Mouse (Mus musculus) megakaryocyte progenitor cell, adult 5-6 weeks (primary cell): ENCODE measurements at regions not wholly inside any gene's neighbourhood (a gene's known extent, or its start where the extent isn't known, plus 50 kb on each side); places are given as distances from the start of the nearest gene placed in this dataset.

Source experiments
- ATAC-seq: replicated peaks from 2 replicates; pipeline ENCODE4 v1.8.0; 2016; ENCODE audit warnings: mild to moderate bottlenecking, moderate TSS enrichment, inconsistent platforms; ENCODE audit not compliant: poor library complexity

DNA sequence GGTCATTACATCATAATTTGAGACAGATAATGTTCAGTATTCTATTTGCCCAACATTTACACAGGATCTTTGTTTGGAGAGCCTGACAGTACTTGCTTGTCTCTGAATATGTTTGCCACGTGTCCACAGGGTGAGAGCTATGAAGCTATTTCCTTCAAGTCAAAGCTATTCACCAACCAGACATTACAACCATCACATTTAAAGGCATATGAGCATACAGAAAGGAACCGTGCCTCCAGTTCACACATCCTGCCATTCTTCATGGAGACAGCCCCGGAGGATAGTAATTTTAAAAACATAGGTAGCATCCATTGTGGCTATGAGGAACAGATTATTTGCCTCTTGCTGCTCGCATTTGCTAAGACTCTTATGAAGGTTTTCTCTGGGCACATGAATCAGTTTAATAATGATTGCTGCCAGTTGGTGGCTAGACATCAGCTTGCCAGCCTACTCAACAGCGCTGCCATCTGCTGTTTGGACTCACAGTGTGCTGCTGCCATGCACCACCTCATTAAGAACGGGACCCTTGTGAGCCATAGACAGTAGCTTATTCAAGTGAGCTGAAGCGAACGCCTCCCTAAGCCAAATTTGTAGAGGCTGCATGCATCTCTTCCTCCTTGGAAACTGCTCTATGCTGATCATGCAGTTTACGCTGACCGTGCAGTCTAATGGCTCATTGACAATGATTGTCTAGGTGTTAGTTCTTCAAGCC, 126.5 kb upstream of the Ccdc54 start:
- ATAC-seq: peak; percentile 83

DNA sequence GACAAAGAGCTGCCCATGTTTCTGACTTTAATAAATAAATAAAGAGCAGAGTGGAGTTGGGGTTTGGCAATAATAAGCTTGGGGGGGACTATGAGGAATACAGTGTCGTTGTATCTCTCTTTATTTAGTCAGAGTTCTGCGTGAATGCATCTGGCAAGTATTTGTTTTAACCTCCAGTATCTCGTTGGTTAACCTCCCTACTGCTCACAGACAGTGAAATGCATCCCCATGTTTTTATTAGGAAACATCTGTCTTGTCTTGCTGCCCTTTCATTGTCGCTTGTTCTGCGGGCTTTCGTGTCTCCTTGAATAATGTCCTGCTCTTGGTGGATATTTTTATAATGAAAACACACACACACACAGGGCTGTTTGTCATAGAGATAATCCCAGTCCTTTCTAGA, 118.8 kb upstream of the Ccdc54 start:
- ATAC-seq: no peak

DNA sequence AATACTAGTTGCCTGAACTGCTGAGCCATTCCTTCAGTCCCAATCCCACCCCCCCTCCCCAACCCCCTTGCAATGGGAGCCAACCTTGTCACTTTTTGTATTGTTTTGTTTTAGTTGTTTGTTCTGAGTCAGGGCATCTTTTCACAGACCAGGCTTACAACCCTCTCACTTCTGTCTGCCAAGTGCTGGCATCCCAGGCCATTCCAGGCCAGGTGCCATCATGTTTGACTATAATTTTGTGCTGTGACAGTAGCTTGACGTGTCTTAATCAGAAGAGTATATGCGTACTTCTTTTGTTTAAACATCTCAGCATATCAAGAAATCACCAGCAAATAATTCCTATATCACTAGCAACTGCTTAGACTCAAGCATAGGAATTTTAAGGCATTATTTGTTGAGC, 117.0 kb upstream of the Ccdc54 start:
- no peak for ATAC-seq

DNA sequence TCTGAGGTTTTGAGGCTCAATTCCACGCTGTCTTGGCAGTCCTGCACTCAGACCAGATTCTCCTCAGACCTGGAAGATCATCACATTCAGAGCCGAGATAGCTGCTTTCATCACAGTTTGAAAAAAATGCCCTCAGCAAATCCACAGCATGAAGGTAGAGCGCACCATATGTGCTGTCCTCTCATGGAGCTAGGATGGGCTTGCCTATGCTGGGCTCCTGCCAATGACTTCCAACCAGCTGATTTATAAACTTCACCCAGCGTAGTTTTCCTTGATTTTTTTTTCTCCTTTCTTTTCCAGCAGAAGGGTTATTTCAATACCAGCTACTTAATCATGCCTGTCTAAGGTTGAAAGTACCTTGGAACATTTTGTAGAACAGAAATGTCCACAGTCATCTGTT, 115.0 kb upstream of the Ccdc54 start:
- ATAC-seq: no peak

DNA sequence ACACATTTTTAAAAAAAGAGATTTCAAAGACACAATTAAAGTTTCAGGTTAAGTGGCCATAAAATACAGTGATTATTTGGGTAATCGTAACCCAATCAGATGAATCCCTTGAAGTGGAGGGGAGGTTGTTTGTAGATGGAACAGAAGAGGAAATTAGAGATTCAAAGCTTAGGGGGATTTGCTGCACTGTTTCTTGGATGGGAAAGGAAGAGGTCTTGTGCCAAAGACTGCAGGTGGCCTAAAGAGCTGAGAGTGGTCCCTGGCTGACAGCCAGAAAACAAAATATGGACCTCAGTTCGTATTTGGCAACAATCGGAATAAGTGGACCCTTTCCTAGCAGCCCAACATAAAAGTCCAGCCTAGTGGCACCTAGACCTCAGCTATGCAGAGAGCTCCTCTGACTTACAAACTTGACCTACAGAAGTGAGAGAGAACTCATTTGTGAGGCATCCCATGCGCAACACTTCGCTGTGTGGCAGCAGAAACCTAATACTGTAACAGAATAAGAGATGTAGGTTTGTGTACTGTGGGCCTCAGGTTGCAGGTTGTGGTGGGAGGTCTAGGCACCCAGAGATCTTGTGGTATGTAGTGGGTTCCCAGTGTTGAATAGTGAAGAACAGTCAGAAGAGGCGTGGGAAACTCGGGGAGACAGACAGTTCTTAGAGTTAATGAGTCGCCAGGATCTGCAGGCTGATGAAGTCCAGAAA, 110.0 kb upstream of the Ccdc54 start:
- no peak for ATAC-seq

DNA sequence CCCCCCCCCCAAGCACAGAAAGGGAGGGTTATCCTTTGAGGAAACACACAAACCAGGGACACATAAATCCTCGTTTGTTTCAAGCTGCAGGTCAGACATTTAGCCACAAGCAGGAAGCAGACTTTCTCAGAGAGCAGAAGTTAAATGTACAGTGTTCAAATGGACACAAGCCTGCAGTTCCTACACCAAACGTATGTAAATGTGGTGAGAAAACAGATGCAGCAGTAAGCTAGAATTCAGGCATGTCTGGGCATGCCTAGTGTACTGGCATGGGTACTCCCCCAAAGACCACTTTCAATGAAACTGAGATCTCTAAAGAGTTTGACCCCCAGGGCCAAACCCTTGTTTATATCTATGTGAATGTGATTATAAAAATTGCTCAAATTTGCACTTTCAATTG, 109.2 kb upstream of the Ccdc54 start:
- peak; percentile 77 for ATAC-seq

DNA sequence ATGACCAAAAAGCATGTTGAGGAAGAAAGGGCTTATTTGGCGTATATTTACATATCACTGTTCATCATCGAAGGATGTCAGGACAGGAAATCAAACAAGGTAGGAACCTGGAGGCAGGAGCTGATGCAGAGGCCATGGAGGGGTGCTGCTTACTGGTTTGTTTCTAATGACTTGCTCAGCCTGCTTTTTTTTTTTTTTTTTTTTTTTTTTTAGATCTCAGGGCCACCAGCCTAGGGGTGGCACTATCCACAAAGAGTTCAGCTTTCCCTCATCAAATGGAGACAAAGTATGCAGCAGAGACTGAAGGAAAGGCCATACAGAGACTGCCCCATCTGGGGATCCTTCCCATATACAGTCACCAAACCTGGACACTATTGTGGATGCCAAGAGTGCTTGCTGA, 106.8 kb upstream of the Ccdc54 start:
- ATAC-seq: no peak

DNA sequence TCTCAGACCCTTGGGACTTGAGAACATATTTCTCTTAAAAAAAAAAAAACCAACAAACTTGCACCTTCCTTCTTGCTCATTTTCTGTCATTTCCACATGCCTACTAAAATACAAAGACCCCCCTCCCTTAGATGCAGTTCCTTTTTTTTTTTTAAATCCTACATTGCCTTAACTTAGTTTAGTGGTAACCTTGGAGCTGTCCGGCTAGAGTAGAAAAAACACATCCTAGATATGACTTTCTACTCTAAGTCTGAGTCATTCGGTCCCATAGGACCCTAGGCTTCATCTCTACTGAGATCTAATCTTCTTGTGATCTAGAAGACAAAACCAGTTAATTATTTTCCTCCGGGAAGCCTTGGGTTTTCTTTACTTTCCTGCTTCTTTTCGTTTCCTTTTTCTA, 105.1 kb upstream of the Ccdc54 start:
- no peak for ATAC-seq

DNA sequence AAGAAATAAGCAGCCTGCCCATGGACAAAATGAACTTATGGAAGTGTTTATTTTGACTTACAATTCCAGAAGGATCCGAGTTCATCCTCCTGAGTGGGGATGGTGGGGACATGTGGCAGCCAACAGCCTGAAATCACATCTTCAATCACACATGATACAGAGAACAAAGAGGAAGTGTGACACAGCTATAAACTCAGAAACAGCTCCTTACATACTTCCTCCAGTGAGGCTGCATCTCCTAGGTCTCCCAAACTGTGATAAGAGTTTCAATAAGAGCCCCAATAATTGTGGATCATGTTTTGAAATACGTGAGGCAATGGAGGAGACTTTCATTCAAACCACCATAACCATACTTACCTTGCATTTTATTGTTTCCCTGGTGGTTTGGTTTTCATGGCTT, 103.1 kb upstream of the Ccdc54 start:
- ATAC-seq: peak; percentile 54

DNA sequence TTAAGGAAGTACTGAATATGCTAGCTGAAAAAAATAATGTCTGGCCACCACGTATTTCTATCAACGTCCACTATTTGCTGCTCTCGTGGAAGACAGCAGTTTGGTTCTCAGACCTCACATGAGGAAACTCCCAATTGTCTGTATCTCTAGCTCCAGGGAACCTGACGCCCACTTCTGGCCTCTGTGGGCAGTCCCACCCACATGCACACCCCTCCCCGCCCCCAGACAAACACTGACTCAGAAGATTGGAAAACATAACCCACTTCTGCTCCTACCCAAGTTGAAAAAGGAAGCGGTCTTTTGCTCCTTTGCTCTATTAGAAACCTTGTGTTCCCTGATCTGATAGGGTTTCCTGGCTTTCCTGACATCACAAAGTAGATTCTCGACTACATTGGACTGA, 99.9 kb upstream of the Ccdc54 start:
- peak; percentile 68 for ATAC-seq

DNA sequence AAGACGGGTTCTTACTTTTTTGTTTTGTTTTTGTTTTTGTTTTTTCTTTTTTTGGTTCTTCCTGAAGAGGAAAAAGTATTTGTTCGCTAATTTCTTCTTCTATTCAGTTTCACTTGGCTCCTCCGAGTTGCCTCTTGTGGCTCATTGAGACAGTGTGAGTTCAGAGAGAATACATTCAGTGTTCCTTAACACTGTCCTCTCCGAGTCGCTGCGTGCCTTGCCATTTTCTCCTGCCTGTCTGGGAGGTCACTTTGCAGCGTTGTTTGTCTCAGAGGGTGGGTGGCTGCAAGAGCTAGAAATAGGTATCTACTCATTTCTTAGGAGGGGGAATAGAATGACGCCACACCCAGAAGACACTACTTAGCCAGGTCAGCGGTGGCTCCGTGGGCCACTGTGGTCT, 98.6 kb upstream of the Ccdc54 start:
- no peak for ATAC-seq

DNA sequence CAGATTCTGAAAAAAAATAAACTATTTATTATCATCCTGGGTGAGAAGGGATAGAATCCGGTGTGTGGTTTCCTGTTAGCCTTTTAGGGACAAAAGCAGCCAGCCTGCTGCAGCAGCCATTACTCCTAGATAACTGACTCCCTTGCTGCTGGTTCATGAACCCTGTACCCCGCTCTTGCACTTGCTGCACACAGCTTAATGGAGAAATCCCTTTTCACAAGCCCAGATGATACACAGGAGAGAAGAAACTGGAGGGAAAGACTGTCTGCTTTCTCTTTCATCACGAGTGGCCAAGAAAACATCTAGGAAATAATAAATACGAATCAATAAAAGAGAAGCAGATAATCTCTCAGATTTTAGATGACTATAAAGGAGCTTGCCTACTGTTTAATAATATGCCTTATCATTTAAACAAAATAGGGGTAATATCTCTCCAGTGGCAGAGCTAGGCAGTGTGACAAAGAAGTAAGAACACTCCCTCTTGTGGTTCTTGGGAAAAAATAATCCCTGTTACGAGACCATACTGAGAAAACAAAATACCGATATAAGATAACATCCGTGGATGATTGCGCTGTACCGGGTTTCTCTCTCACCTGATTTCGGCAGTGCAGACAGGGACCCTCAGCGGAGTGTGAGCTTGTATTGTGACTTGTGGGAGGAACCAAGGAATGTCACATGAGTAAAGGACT, 98.0 kb upstream of the Ccdc54 start:
- peak; percentile 49 for ATAC-seq

DNA sequence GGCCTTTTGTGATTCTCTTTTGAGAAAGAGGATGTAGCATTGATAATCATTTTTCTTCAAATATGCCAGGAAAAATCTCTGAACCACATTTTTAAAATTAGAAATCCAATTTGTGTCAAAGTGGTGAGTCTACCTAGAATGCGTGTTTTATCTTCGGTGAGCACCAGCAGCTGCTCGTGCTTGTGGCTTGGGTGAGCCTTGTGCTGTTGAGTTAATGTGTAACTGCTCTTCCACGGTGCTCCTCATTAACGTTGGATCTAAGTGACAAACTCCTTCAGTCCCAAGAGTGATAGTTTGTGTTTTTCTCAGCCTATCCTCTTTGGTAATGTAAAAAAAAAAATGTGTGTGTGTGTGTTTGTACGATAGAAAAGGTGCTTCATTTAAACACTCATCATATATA, 88.7 kb upstream of the Ccdc54 start:
- no peak for ATAC-seq

DNA sequence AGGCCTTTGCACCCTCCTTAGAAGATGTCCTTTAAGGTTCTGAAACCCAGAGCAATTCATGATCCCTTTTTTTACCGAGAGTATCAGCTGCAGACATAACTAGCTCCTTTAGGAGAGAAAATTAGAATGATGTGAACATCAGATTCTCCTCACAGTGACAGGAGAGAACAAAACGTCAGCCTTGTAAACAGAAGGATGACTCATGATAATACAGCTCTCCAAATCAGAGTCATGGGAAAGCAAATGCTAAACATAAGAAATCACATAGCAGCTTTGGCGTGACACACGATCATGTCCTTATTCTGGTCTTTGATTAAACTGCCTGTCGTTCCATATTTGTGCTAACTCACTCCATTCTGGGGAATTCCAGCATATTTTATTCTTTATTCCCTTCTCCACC, 82.4 kb upstream of the Ccdc54 start:
- no peak for ATAC-seq

DNA sequence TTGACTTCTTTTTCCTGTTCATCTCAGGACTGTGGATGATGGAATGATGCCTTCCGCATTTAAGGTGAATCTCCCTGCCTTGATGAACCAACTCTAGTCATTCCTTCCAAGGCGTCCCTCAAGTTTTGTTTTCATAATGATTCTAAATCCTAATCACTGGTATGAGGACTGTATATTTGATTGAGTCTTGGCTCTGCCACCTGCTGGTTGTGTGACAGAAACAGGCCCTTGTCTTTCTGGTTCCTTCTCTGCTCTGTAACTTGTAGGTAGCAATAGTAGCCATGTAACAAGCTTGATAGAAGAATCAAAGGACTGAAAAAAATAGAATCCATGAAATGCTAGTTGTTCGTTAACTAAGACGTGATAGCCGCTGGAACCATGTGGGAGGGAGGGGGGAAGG, 81.8 kb upstream of the Ccdc54 start:
- no peak for ATAC-seq

DNA sequence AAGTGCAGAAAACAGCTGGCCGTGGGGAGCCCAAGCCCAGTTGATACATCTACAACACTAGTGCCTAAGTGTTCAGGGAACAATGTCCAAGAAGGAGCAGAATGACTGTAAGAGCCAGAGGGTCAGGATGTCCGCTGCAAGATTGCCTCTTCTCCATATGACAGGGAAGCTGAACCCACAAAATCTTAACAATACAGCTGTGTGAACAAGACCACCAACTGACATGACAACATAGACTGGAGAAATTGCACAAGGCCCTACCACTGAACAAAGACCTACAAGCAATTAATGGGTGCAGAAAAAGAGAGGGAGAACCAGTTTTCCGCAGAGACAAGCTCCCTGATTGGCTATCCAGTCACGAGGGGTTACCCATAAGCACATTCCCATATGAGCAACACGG, 80.2 kb upstream of the Ccdc54 start:
- peak; percentile 89 for ATAC-seq

DNA sequence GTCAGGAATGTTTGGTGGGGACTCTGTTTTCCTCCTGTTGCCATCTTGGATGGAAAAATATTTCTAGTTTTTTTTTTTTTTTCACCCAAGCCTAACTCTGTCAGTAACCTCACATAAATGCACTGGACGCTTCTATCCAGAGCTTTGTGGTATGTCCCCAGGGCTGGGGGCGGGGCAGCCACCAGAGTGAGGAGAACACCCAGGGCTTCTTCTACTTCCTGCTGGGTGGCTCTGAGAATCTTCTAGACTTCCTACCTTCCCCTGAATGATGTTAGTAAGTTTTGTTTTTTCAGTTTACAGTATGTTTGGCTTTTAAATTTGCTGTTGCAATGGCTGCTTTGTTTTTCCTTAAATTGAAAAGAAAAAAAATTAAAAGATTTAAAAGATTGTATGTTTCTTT, 73.3 kb upstream of the Ccdc54 start:
- 0 out of 2 replicates have a peak, but pooled peaks have one; percentile 37 for ATAC-seq
